Mouse (Mus musculus): ENCODE results near the gene Capn11.
A peak's percentile ranks its signal among the peaks of the same experiment; 100 is the strongest.

DNA sequence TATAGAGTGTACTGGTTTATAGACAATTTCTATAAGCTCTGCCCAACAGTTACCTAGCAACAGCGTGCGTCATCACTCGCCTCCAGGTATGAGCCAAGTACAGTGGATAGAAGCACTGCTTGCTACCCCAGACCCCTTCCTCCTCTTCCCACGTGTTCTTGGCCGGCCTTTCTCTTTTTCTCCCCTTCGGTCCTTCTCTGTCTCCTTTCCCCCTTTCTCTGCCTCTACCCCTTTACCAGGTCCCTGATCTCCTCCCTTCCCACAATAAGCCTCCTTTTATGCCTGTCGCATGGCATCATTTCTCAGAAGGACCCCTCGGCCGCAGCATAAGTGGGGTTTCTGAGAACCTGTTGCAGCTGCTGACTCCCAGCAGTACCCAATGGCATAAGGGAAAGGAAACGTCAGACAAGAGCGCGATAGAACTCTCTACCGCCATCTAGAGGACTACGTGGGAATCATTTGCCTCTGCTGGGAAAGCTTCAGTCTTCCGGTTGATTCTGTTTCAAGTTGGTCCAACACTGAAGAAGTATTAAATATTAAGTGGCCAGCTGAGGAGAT, 32.5 kb downstream of the Capn11 start:
- peak; percentile 97 for TF ChIP-seq CTCF (IDR thresholded peaks at IDR 0.05; ENCODE audit: low read depth)
- no peak for TF ChIP-seq EP300 (IDR thresholded peaks at IDR 0.05; ENCODE audit: low read depth)

All from liver, postnatal 0 days (tissue).